Mouse (Mus musculus) midbrain, embryonic 16.5 days (tissue): ENCODE measurements around the gene Ctcfl. TPM values are rescaled to one million over a fixed set of nuclear protein-coding genes. Genes with fewer than 3 reads are reported as not detected.

Experiments
- ATAC-seq: fragments of 200-750 bp; cut with Nextera tagmentation; 2 replicates; pipeline ENCODE4 v1.8.0; 2017; ENCODE audit warnings: moderate TSS enrichment
- H3K27ac ChIP-seq: fragments of 300-500 bp; sonication (generic); 2 replicates; pipeline ENCODE4 v1.5.1; 2014; ENCODE audit warnings: mild to moderate bottlenecking, low read length, mixed read lengths
- H3K27me3 ChIP-seq: fragments of 300-500 bp; sonication (generic); 2 replicates; pipeline ENCODE4 v1.6.1; 2014; ENCODE audit warnings: low read depth, low read length, mixed read lengths; ENCODE audit not compliant: control insufficient read depth, insufficient read depth
- H3K36me3 ChIP-seq: fragments of 300-500 bp; sonication (generic); 2 replicates; pipeline ENCODE4 v1.6.1; 2014; ENCODE audit warnings: mild to moderate bottlenecking, low read length, moderate library complexity, mixed read lengths; ENCODE audit not compliant: control insufficient read depth, insufficient read depth
- H3K4me1 ChIP-seq: fragments of 300-500 bp; sonication (generic); 2 replicates; pipeline ENCODE4 v1.6.1; 2014; ENCODE audit warnings: mild to moderate bottlenecking, low read length, mixed read lengths; ENCODE audit not compliant: control insufficient read depth, insufficient read depth
- H3K4me2 ChIP-seq: fragments of 300-500 bp; sonication (generic); 2 replicates; pipeline ENCODE4 v1.6.1; 2014; ENCODE audit warnings: mild to moderate bottlenecking, low read length, mixed read lengths
- H3K4me3 ChIP-seq: fragments of 300-500 bp; sonication (generic); 2 replicates; pipeline ENCODE4 v1.5.1; 2014; ENCODE audit warnings: low read depth, mild to moderate bottlenecking, low read length, moderate library complexity, mixed read lengths
- H3K9ac ChIP-seq: fragments of 300-500 bp; sonication (generic); 2 replicates; pipeline ENCODE4 v1.6.1; 2014; ENCODE audit warnings: low read depth, low read length, mixed read lengths
- H3K9me3 ChIP-seq: fragments of 300-500 bp; sonication (generic); replicated peaks from 2 replicates; pipeline ENCODE4 v1.6.1; 2014; ENCODE audit warnings: mild to moderate bottlenecking, low read length, mixed read lengths; ENCODE audit not compliant: control insufficient read depth, poor library complexity, severe bottlenecking
- WGBS: fragments of 180-500 bp; shearing (Covaris S2); extraction: QIAGEN DNeasy Blood & Tissue Kit; methylation state at CpG from one replicate; pipeline ENCODE4 v1.1.7; 2014; 5-methylcytosine and 5-hydroxymethylcytosine counted together
- polyA plus RNA-seq: library from polyadenylated mRNA; unstranded; fragments of >200 nt; fragmentation: Nextera tagmentation; extraction: Ambion mirVana; gene quantifications from 2 replicates; pipeline ENCODE4 v1.2.1, GENCODE M21; 2015

Gene Ctcfl
- polyA plus RNA-seq, 1 experiment from 2014 or later, result 0.11 TPM

- H3K9me3 ChIP-seq, result no peaks in the 10 kb centered on the region
- no peak overlapping the region for H3K27ac ChIP-seq
- no peaks in the 10 kb centered on the region for H3K36me3 ChIP-seq
- no peak for ATAC-seq
- H3K4me1 ChIP-seq, result no peaks in the 10 kb centered on the region
- WGBS, result 88% methylated on average over 5 of the region's 5 CpGs
- H3K4me2 ChIP-seq, result no peak overlapping the region
- no peak overlapping the region for H3K9ac ChIP-seq
- H3K4me3 ChIP-seq, result no peak overlapping the region
- H3K27me3 ChIP-seq, result no peaks in the 10 kb centered on the region
These were observed 32.0 kb upstream of the Ctcfl start for GRCm38 (mm10) chr2:173151352-173151751.

GRCm38 (mm10) chr2:173148001-173148400 lies 28.7 kb upstream of the Ctcfl start:
- H3K27me3 ChIP-seq, result no peaks in the 10 kb centered on the region
- 94% methylated on average over 5 of the region's 5 CpGs for WGBS
- no peaks in the 10 kb centered on the region for H3K36me3 ChIP-seq
- no peaks in the 10 kb centered on the region for H3K9me3 ChIP-seq
- H3K9ac ChIP-seq, result no peak overlapping the region
- H3K4me1 ChIP-seq, result no peaks in the 10 kb centered on the region
- ATAC-seq, result no peak
- no peak overlapping the region for H3K27ac ChIP-seq
- H3K4me3 ChIP-seq, result no peak overlapping the region
- no peak overlapping the region for H3K4me2 ChIP-seq

- no peak for ATAC-seq
- H3K4me3 ChIP-seq, result no peak overlapping the region
- no peaks in the 10 kb centered on the region for H3K36me3 ChIP-seq
- no peak overlapping the region for H3K9ac ChIP-seq
- H3K4me1 ChIP-seq, result no peaks in the 10 kb centered on the region
- H3K4me2 ChIP-seq, result no peak overlapping the region
- WGBS, result 76% methylated on average over 6 of the region's 6 CpGs
- no peaks in the 10 kb centered on the region for H3K9me3 ChIP-seq
- H3K27ac ChIP-seq, result no peak overlapping the region
- no peaks in the 10 kb centered on the region for H3K27me3 ChIP-seq
These were observed 27.4 kb upstream of the Ctcfl start for GRCm38 (mm10) chr2:173146728-173147127.

GRCm38 (mm10) chr2:173145808-173146207 lies 26.5 kb upstream of the Ctcfl start:
- Histone ChIP-seq H3K9me3 (no peaks in the 10 kb centered on the region), H3K4me3 (no peak overlapping the region), H3K9ac (no peak overlapping the region), H3K27ac (no peak overlapping the region), H3K4me2 (no peak overlapping the region), H3K27me3 (no peaks in the 10 kb centered on the region), H3K4me1 (no peaks in the 10 kb centered on the region), H3K36me3 (no peaks in the 10 kb centered on the region)
- WGBS, result 67% methylated on average over 3 of the region's 3 CpGs
- ATAC-seq, result no peak

GRCm38 (mm10) chr2:173143611-173144010 lies 24.3 kb upstream of the Ctcfl start:
- Histone ChIP-seq H3K36me3 (no peaks in the 10 kb centered on the region), H3K27ac (no peak overlapping the region), H3K27me3 (no peaks in the 10 kb centered on the region), H3K4me3 (no peak overlapping the region), H3K9ac (no peak overlapping the region), H3K4me2 (no peak overlapping the region), H3K4me1 (no peaks in the 10 kb centered on the region; the same call in 1 of the 2 replicates), H3K9me3 (no peaks in the 10 kb centered on the region)
- ATAC-seq, result no peak
- 82% methylated on average over 11 of the region's 11 CpGs for WGBS

- Histone ChIP-seq H3K4me3 (no peak overlapping the region), H3K9ac (no peak overlapping the region), H3K27ac (no peak overlapping the region), H3K27me3 (no peaks in the 10 kb centered on the region), H3K4me1 (no peaks in the 10 kb centered on the region; the same call in 1 of the 2 replicates), H3K4me2 (no peak overlapping the region), H3K36me3 (no peaks in the 10 kb centered on the region), H3K9me3 (no peaks in the 10 kb centered on the region)
- no peak for ATAC-seq
- 32% methylated on average over 15 of the region's 15 CpGs for WGBS
These were observed 19.3 kb upstream of the Ctcfl start for GRCm38 (mm10) chr2:173138323-173139239.

- Histone ChIP-seq H3K27ac (no peak overlapping the region), H3K27me3 (no peaks in the 10 kb centered on the region), H3K4me1 (no peaks in the 10 kb centered on the region; the same call in 1 of the 2 replicates), H3K4me2 (no peak overlapping the region), H3K4me3 (no peak overlapping the region), H3K36me3 (no peaks in the 10 kb centered on the region), H3K9me3 (no peaks in the 10 kb centered on the region), H3K9ac (no peak overlapping the region)
- no peak for ATAC-seq
- WGBS, result 65% methylated on average over 9 of the region's 9 CpGs
These were observed 15.4 kb upstream of the Ctcfl start for GRCm38 (mm10) chr2:173134695-173135094.

- no peak for ATAC-seq
- no peaks in the 10 kb centered on the region for H3K4me1 ChIP-seq
- H3K4me2 ChIP-seq, result no peak overlapping the region
- H3K27ac ChIP-seq, result no peak overlapping the region
- WGBS, result 75% methylated on average over 8 of the region's 8 CpGs
- H3K9me3 ChIP-seq, result no peaks in the 10 kb centered on the region
- no peaks in the 10 kb centered on the region for H3K36me3 ChIP-seq
- H3K4me3 ChIP-seq, result no peak overlapping the region
- H3K9ac ChIP-seq, result no peak overlapping the region
- no peaks in the 10 kb centered on the region for H3K27me3 ChIP-seq
These were observed 13.5 kb upstream of the Ctcfl start for GRCm38 (mm10) chr2:173132794-173133300.

GRCm38 (mm10) chr2:173132262-173132661 lies 12.9 kb upstream of the Ctcfl start:
- H3K4me3 ChIP-seq, result no peak overlapping the region
- H3K4me1 ChIP-seq, result no peaks in the 10 kb centered on the region
- no peaks in the 10 kb centered on the region for H3K27me3 ChIP-seq
- WGBS, result 82% methylated on average over 13 of the region's 13 CpGs
- no peak overlapping the region for H3K9ac ChIP-seq
- no peaks in the 10 kb centered on the region for H3K36me3 ChIP-seq
- no peak for ATAC-seq
- no peaks in the 10 kb centered on the region for H3K9me3 ChIP-seq
- H3K27ac ChIP-seq, result no peak overlapping the region
- H3K4me2 ChIP-seq, result no peak overlapping the region
